24 mouse cellular contexts compared by ENCODE assay signal in genomic region chr9:113414690-113415089, GRCm38 (mm10).
"Had no signal": no experiment of that assay in that cellular context is flagged by ENCODE, and none has a peak within 500 bp of the region (broad histone marks: within the 10 kb centered on the region; RNA-seq: fewer than 3 reads in every experiment).

No protein-coding gene starts in this region.

- DNase-seq: gastrocnemius, postnatal 14 days; gastrocnemius, postnatal 36 days; heart, adult 18-20 months; heart, postnatal 14 days; heart, postnatal 36 days; kidney, adult 11 months; kidney, adult 2 months; kidney, adult 9 months; kidney, postnatal 10 days; kidney, postnatal 25 days; layer of hippocampus, adult 9-11 months; layer of hippocampus, postnatal 36 days; left cerebral cortex, postnatal 4 days; liver; liver, embryonic 13.5 days had no signal

- H3K4me2 ChIP-seq: heart, embryonic 11.5 days; heart, embryonic 13.5 days; heart, embryonic 15.5 days; hindbrain, embryonic 13.5 days; hindbrain, embryonic 15.5 days; limb, embryonic 12.5 days; liver, embryonic 11.5 days; liver, embryonic 13.5 days had no signal

- H3K9me3 ChIP-seq: heart, embryonic 13.5 days; heart, embryonic 15.5 days; hindbrain, embryonic 13.5 days; hindbrain, embryonic 15.5 days; limb, embryonic 12.5 days; liver, embryonic 13.5 days had no signal

- ATAC-seq: hindbrain, postnatal 0 days; intestine, embryonic 16.5 days had no signal

- H3K9ac ChIP-seq: heart, embryonic 13.5 days; heart, embryonic 15.5 days; hindbrain, embryonic 13.5 days; hindbrain, embryonic 15.5 days; limb, embryonic 12.5 days; liver, embryonic 13.5 days had no signal

- H3K4me1 ChIP-seq: limb, embryonic 12.5 days; liver, embryonic 13.5 days had no signal

- H3K4me3 ChIP-seq: heart, embryonic 13.5 days; heart, embryonic 15.5 days; hindbrain, embryonic 13.5 days; hindbrain, embryonic 15.5 days; limb, embryonic 12.5 days; liver, embryonic 13.5 days had no signal

- H3K36me3 ChIP-seq: heart, embryonic 13.5 days; heart, embryonic 15.5 days; hindbrain, embryonic 13.5 days; hindbrain, embryonic 15.5 days; limb, embryonic 12.5 days; liver, embryonic 13.5 days had no signal

- H3K27me3 ChIP-seq: heart, embryonic 13.5 days; heart, embryonic 15.5 days; hindbrain, embryonic 13.5 days; hindbrain, embryonic 15.5 days; limb, embryonic 12.5 days; liver, embryonic 13.5 days had no signal

- H3K27ac ChIP-seq: heart, embryonic 13.5 days; heart, embryonic 15.5 days; hindbrain, embryonic 13.5 days; hindbrain, embryonic 15.5 days; hindbrain, postnatal 0 days; limb, embryonic 12.5 days; liver, embryonic 13.5 days had no signal
